Mouse (Mus musculus) small intestine, adult 2 months (tissue): ENCODE measurements around the gene Mrpl30.

ENCODE experiments used
- CTCF ChIP-seq: fragments of 200-500 bp; IDR thresholded peaks from 2 replicates; pipeline ENCODE4 v1.5.1; 2012; ENCODE audit warnings: low read depth, mild to moderate bottlenecking, control low read depth, inconsistent platforms, low read length, moderate library complexity, mixed read lengths; ENCODE audit not compliant: insufficient replicate concordance, insufficient read length; ENCODE audit errors: extremely low read depth
- POLR2A ChIP-seq: fragments of 200-500 bp; IDR thresholded peaks from 2 replicates; pipeline ENCODE4 v1.6.1; 2012; ENCODE audit warnings: low read depth, mild to moderate bottlenecking, control low read depth, inconsistent platforms, low read length, moderate library complexity

DNA sequence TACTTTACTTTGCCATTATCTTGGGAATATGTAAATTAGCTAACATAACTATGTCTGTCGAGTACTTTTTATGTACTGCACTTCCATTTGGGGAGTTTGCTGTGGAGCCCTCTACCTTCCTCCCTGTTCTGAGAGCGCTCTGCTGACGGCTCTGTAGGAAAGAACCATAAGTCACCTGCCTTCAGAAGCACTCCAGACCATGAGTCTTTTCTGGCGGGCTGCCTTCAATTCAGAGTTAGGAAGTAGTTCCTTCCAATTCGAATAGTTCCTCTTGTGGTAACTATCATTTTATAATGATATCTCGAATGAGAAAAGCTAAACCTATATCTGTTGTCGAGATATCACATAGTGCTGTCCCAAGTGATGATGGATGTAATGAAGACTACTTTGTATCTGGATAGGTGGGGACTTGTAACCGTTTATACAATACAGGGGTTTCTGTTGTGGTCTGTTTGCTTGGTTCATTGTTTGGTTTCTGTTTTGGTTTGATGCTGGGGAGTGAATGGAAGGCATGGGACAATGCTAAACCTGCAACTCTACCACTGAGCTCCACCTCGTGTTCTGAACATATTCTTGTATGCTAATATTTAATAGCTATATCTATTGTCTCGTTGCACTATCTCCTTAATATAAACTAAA, 22.5 kb upstream of the Mrpl30 start:
- no peak for TF ChIP-seq CTCF
- no peak for TF ChIP-seq POLR2A
